Mouse (Mus musculus): ENCODE data around the gene Gucy2d.

The Gucy2d gene

GRCm38 (mm10) chr7:98447585-98448308, 7.5 kb downstream of the Gucy2d start:
- peak in 1 of 2 experiments; percentile 39 for DNase-seq

- no peak for DNase-seq
Measured at GRCm38 (mm10) chr7:98448309-98448630, 8.1 kb downstream of the Gucy2d start.

GRCm38 (mm10) chr7:98449696-98450095, 9.5 kb downstream of the Gucy2d start:
- DNase-seq: no peak

GRCm38 (mm10) chr7:98454397-98455120, 14.3 kb downstream of the Gucy2d start:
- DNase-seq: no peak

GRCm38 (mm10) chr7:98460319-98460718, 20.1 kb downstream of the Gucy2d start:
- DNase-seq: no peak

GRCm38 (mm10) chr7:98469089-98469488, 28.9 kb downstream of the Gucy2d start:
- DNase-seq: no peak

GRCm38 (mm10) chr7:98472529-98472928, 32.3 kb downstream of the Gucy2d start:
- DNase-seq: no peak

- no peak for DNase-seq
Measured at GRCm38 (mm10) chr7:98474558-98474957, 34.3 kb downstream of the Gucy2d start.

- DNase-seq: no peak
Measured at GRCm38 (mm10) chr7:98477153-98477552, 36.9 kb downstream of the Gucy2d start.

- no peak for DNase-seq
Measured at GRCm38 (mm10) chr7:98480481-98480880, 40.3 kb downstream of the Gucy2d start.

- peak; percentile 87 to 89 for DNase-seq
Measured at GRCm38 (mm10) chr7:98481066-98481734, 41.0 kb downstream of the Gucy2d start.

GRCm38 (mm10) chr7:98481861-98482260, 41.6 kb downstream of the Gucy2d start:
- DNase-seq: no peak

GRCm38 (mm10) chr7:98482551-98483267, 42.5 kb downstream of the Gucy2d start:
- DNase-seq: peak; percentile 31 to 53

GRCm38 (mm10) chr7:98483268-98483607, 43.0 kb downstream of the Gucy2d start:
- peak in 1 of 2 experiments; percentile 45 for DNase-seq

- DNase-seq: no peak
Measured at GRCm38 (mm10) chr7:98484878-98485277, 44.7 kb downstream of the Gucy2d start.

GRCm38 (mm10) chr7:98485508-98485907, 45.3 kb downstream of the Gucy2d start:
- DNase-seq: no peak

GRCm38 (mm10) chr7:98486471-98486917, 46.3 kb downstream of the Gucy2d start:
- no peak for DNase-seq

- DNase-seq: no peak
Measured at GRCm38 (mm10) chr7:98487202-98487980, 47.2 kb downstream of the Gucy2d start.

GRCm38 (mm10) chr7:98488398-98489130, 48.3 kb downstream of the Gucy2d start:
- DNase-seq: no peak

- peak in 1 of 2 experiments; percentile 26 for DNase-seq
Measured at GRCm38 (mm10) chr7:98489131-98489530, 48.9 kb downstream of the Gucy2d start, which contains the start of gene Lrrc32. Lrrc32 (plus strand) TSS chr7:98489283.

- peak; percentile 87 to 91 for DNase-seq
Measured at GRCm38 (mm10) chr7:98489623-98490084, 49.4 kb downstream of the Gucy2d start.
